Mouse (Mus musculus): ENCODE measurements around the gene Slc13a2.

DNA sequence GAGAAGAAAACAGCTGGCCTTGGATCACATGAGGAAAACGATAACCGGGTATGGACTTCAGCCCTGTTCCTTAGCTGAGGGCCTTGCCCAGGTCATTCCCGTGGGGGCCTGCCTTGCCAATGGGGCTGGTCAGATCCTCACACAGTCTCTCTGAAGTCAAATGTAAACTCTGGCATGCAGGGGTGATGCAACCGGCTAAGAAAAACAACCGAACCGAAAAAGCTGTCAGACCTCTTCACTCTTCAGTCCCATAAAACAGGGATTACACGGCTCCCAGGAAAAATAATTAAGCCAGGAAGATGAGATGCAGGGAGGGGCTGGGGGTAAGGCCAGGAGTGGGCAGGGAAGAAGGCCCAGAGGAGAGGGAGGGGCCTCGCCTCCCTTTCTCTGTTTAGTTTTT lies 57.9 kb downstream of the Slc13a2 start:
- TF ChIP-seq CTCF (conservative IDR thresholded peaks at IDR 0.05; ENCODE audit: insufficient read depth, insufficient read length, low read depth, low read length) = no peak
- TF ChIP-seq POLR2A (IDR thresholded peaks at IDR 0.05; ENCODE audit: low read depth, low read length) = no peak
